ENCODE assay signal across 9 mouse cellular contexts in genomic region chr16:76129982-76130381, GRCm38 (mm10).
DNase-seq lines count a peak whose midpoint lies in the region; ATAC-seq and TF ChIP-seq lines count a peak whose summit lies in the region.
"Had no signal": no experiment of that assay in that cellular context is flagged by ENCODE, and none has a peak within 500 bp of the region (broad histone marks: within the 10 kb centered on the region; RNA-seq: fewer than 3 reads in every experiment).

No protein-coding gene starts in this region.

- H3K4me3 ChIP-seq in midbrain, postnatal 0 days (ENCODE audit: low read depth, low read length) = no peak overlapping the region
- H3K4me3 ChIP-seq in midbrain, embryonic 15.5 days = no peak overlapping the region
- no peak overlapping the region for H3K4me3 ChIP-seq in embryonic facial prominence, embryonic 11.5 days (ENCODE audit: low read depth, low read length)
- H3K4me3 ChIP-seq: heart, embryonic 15.5 days; neural tube, embryonic 12.5 days had no signal

- no peaks in the 10 kb centered on the region for H3K36me3 ChIP-seq in midbrain, postnatal 0 days (ENCODE audit: insufficient read depth, low read length)
- H3K36me3 ChIP-seq in midbrain, embryonic 15.5 days (replicated peaks) = no peaks in the 10 kb centered on the region
- H3K36me3 ChIP-seq in embryonic facial prominence, embryonic 11.5 days (replicated peaks; ENCODE audit: control insufficient read depth, insufficient read depth, low read depth, low read length) = no peaks in the 10 kb centered on the region
- H3K36me3 ChIP-seq: heart, embryonic 15.5 days; neural tube, embryonic 12.5 days had no signal

- no peak overlapping the region for H3K9ac ChIP-seq in midbrain, postnatal 0 days (replicated peaks; ENCODE audit: low read length, poor library complexity, severe bottlenecking)
- H3K9ac ChIP-seq in midbrain, embryonic 15.5 days = no peak overlapping the region
- no peak overlapping the region for H3K9ac ChIP-seq in embryonic facial prominence, embryonic 11.5 days (replicated peaks; ENCODE audit: low read length)
- H3K9ac ChIP-seq: heart, embryonic 15.5 days; neural tube, embryonic 12.5 days had no signal

- no peaks in the 10 kb centered on the region for H3K27me3 ChIP-seq in midbrain, postnatal 0 days (ENCODE audit: insufficient read depth, low read length)
- H3K27me3 ChIP-seq in midbrain, embryonic 15.5 days (replicated peaks) = no peaks in the 10 kb centered on the region
- no peaks in the 10 kb centered on the region for H3K27me3 ChIP-seq in embryonic facial prominence, embryonic 11.5 days (ENCODE audit: control insufficient read depth, insufficient read depth, low read length)
- H3K27me3 ChIP-seq: heart, embryonic 15.5 days; neural tube, embryonic 12.5 days had no signal

- H3K27ac ChIP-seq in midbrain, postnatal 0 days (ENCODE audit: low read depth, low read length) = no peak overlapping the region
- H3K27ac ChIP-seq in midbrain, embryonic 15.5 days = no peak overlapping the region
- H3K27ac ChIP-seq in embryonic facial prominence, embryonic 11.5 days (replicated peaks; ENCODE audit: low read depth, low read length) = no peak overlapping the region
- H3K27ac ChIP-seq: heart, embryonic 15.5 days; neural tube, embryonic 12.5 days had no signal

- H3K4me2 ChIP-seq in midbrain, postnatal 0 days (ENCODE audit: low read depth, low read length, poor library complexity, severe bottlenecking) = no peak overlapping the region
- no peak overlapping the region for H3K4me2 ChIP-seq in midbrain, embryonic 15.5 days
- no peak overlapping the region for H3K4me2 ChIP-seq in embryonic facial prominence, embryonic 11.5 days (ENCODE audit: low read depth, low read length)
- H3K4me2 ChIP-seq: heart, embryonic 15.5 days; neural tube, embryonic 12.5 days had no signal

- H3K4me1 ChIP-seq in midbrain, postnatal 0 days (ENCODE audit: insufficient read depth, low read length) = no peaks in the 10 kb centered on the region
- no peaks in the 10 kb centered on the region for H3K4me1 ChIP-seq in midbrain, embryonic 15.5 days
- H3K4me1 ChIP-seq in embryonic facial prominence, embryonic 11.5 days (ENCODE audit: control insufficient read depth, insufficient read depth, low read length) = no peaks in the 10 kb centered on the region
- H3K4me1 ChIP-seq: heart, embryonic 15.5 days; neural tube, embryonic 12.5 days had no signal

- WGBS in midbrain, postnatal 0 days = 94% methylated on average over 2 of the region's 2 CpGs
- WGBS in midbrain, embryonic 15.5 days = 95% methylated on average over 2 of the region's 2 CpGs
- WGBS in embryonic facial prominence, embryonic 11.5 days = 95% methylated on average over 2 of the region's 2 CpGs

- no peak for ATAC-seq in midbrain, postnatal 0 days (ENCODE audit: low FRiP score)
- ATAC-seq in midbrain, embryonic 15.5 days (replicated peaks) = no peak
- ATAC-seq in embryonic facial prominence, embryonic 11.5 days (replicated peaks; ENCODE audit: insufficient number of reproducible peaks, low FRiP score, low TSS enrichment, low read depth) = no peak
- ATAC-seq in erythroid progenitor cell, adult 5-6 weeks (replicated peaks; ENCODE audit: low FRiP score, poor library complexity, severe bottlenecking) = no peak

- TF ChIP-seq CTCF in midbrain, postnatal 0 days (IDR thresholded peaks at IDR 0.05) = peak; percentile 16; the same call in 1 of the 2 replicates

- no peak for DNase-seq in midbrain, postnatal 0 days (ENCODE audit: low spot score)
- DNase-seq in T-cell, adult 2 months (ENCODE audit: low spot score) = peak; percentile 33
- peak; percentile 48 for DNase-seq in embryonic facial prominence, embryonic 11.5 days (ENCODE audit: low spot score)
- peak; percentile 68 for DNase-seq in lung, postnatal 14 days
- no peak for DNase-seq in Muller cell, postnatal 12 days (ENCODE audit: inconsistent ontology term)

- no peaks in the 10 kb centered on the region for H3K9me3 ChIP-seq in midbrain, postnatal 0 days (ENCODE audit: low read length)
- no peaks in the 10 kb centered on the region for H3K9me3 ChIP-seq in midbrain, embryonic 15.5 days
- no peaks in the 10 kb centered on the region for H3K9me3 ChIP-seq in embryonic facial prominence, embryonic 11.5 days (replicated peaks; ENCODE audit: control insufficient read depth, low read length)
- H3K9me3 ChIP-seq: heart, embryonic 15.5 days; neural tube, embryonic 12.5 days had no signal

Comparison
In these comparisons a context has a peak if more than half of its experiments do, and no peak if none do; other contexts are left out.
1. DNase-seq: peak in T-cell, adult 2 months (single experiment), embryonic facial prominence, embryonic 11.5 days (single experiment) and lung, postnatal 14 days (single experiment); none in midbrain, postnatal 0 days (single experiment) and Muller cell, postnatal 12 days (single experiment).